Mouse (Mus musculus): ENCODE results near the gene Stac2.

The Stac2 gene

GRCm38 (mm10) chr11:97997387-97997960 is 55.8 kb downstream of the Stac2 start:
- DNase-seq (ENCODE audit: low spot score): no peak

GRCm38 (mm10) chr11:97996691-97997090 is 56.6 kb downstream of the Stac2 start:
- DNase-seq (ENCODE audit: low spot score): no peak

DNA sequence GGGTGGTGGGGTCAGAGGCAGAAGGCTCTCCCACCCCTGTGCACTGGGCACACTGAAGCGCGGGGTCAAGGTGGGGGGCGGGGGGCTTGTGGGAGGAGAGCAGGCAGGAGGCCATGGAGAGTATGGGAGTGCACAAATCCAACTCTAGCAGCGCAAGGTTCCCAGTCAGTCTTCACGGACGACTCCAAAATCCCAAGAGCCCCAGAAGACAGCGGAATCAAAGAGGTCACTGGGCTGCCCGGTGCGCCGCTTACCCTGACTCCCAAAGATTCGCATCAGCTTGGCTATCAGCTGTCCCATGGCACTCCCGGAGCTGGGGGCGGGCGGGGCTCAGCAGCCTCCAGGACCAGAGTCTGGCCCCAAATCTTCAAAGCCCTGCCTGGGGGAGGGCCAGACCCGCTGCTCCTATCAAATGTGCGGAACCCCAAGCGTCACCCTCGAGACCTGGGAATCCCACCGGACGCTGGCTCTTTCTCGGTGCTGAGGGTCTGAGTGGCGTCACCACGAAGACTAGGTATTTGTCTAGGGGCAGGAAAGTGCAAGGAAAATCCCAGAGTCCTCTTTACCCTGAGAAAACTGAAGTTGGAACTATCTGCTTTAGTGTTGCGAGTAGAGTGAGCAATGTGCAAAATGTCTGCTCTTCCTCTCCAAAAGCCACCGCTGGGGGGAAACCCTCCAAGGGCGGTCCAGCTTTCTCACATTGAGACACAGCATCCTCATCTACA is 57.5 kb downstream of the Stac2 start, which contains the start of gene Arl5c:
TSS of gene Arl5c (minus strand) at position 618 of the 725 bp plus-strand sequence.
- DNase-seq (ENCODE audit: low spot score): no peak

DNA sequence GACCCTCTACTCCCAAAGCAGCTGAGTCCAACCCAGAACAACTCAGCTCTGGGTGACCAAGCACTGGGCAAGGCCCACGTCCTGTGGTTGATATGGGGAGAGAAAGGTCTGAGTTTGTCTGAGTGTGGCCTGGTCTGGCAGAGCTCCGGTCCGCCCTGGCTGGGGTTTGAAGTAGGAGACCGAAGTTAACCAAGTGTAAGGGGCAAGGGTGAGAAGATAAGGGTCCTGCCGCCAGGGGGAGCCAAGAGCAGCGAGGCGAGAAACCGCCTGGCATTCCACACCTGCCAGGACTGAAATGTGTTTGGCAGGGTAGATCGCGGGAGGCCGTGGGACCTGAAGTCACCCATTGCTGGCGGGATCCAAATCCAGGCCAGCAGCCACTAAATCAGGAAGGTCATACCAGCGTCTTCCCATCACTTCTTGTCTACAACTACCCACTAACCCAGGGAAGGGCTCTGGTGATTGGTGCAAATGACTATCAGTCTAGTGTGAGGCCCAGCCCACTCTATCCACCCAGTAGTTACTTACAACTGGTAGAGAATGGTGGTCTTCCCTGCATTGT is 58.6 kb downstream of the Stac2 start:
- no peak for DNase-seq (ENCODE audit: low spot score)

GRCm38 (mm10) chr11:97988530-97989096 is 64.6 kb downstream of the Stac2 start:
- DNase-seq (ENCODE audit: low spot score): peak; percentile 85

DNA sequence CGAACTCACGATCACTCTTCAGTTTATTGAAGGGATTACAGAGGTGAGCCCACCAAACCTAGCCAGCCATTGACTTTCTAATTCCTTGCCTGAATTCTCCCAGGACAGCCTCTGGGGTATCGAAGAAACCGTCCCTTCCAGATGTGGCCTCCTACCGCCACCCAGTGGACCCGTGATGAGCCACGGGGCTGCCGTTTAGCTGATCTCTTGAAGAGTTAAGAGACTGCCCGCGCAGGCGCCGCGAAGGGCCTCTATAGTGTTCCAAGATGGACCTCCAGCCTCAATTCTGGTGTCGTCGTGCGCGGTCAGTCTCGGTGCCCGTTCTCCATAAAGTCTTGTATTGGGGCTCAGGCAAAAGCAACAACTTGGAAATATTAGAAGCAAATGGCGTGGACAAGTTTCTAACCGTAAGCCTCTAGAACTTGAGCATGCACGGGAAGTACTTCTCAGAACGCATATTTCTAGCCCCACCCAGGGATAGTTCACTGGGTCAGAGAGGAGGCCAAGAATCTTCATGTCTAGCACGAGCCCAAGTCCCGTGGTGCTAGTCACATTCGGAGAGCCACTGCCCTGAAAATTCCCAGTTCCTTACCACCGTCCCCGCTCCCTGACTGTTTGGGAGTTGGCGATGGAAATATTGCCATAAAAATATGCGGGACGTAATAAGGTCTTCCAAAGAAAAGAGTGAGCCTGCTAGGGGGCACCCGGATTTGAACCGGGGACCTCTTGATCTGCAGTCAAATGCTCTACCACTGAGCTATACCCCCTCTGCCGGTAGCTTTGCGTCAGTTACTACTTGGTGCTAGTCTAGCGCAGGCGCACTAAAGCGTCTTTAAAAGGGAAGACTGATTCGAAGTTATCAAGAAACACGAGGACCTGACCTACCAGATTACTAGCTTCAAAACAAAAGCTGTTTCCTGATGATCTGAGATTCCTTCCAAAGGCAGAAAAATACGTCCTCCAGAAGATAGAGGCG is 65.4 kb downstream of the Stac2 start:
- DNase-seq (ENCODE audit: low spot score): peak; percentile 98

- no peak for DNase-seq (ENCODE audit: low spot score)
Observed at GRCm38 (mm10) chr11:97986738-97987465, 66.4 kb downstream of the Stac2 start.

Measured in layer of hippocampus, adult 9-10 months (tissue).